Mouse (Mus musculus): ENCODE measurements around the gene Crtc1.

- TF ChIP-seq POLR2A (IDR thresholded peaks at IDR 0.05; ENCODE audit: extremely low read depth, insufficient read depth, low read length) (no peak), CTCF (IDR thresholded peaks at IDR 0.05; ENCODE audit: extremely low read depth, insufficient read depth, low read length) (no peak)
Measured at GRCm38 (mm10) chr8:70447639-70448420, 8.5 kb upstream of the Crtc1 start.

Data from cortical plate, adult 2 months (tissue).